Mouse (Mus musculus) layer of hippocampus, adult 2 months (tissue): ENCODE results near the gene Rundc3a. TPM values are rescaled to one million over a fixed set of nuclear protein-coding genes. Genes with fewer than 3 reads are reported as not detected.
A peak's percentile ranks its signal among the peaks of the same experiment; 100 is the strongest.

Experiments used
- DNase-seq, 2 experiments: peaks; one replicate each; pipeline ENCODE4 v3.0.0; 2022; ENCODE audit warnings: low spot score in 2 of 2
- H3K27ac ChIP-seq: fragments of 200-600 bp; 2 replicates; pipeline ENCODE4 v1.8.1; 2022
- H3K4me3 ChIP-seq: fragments of 200-600 bp; 2 replicates; pipeline ENCODE4 v1.8.1; 2022; ENCODE audit warnings: mild to moderate bottlenecking
- CTCF ChIP-seq: fragments of 200-600 bp; conservative IDR thresholded peaks from 2 replicates; pipeline ENCODE4 v1.8.1; 2022; ENCODE audit warnings: antibody characterized with exemption, mild to moderate bottlenecking, moderate library complexity
- total RNA-seq, 2 experiments: library from RNA; stranded (reverse); gene quantifications; 2 replicates each; pipeline ENCODE4 v1.2.3; 2021

Gene Rundc3a
- total RNA-seq, 2 experiments from 2014 or later: 482 to 488 TPM

GRCm38 (mm10) chr11:102400513-102401084, 7.4 kb downstream of the Rundc3a start:
- TF ChIP-seq CTCF: no peak

DNA sequence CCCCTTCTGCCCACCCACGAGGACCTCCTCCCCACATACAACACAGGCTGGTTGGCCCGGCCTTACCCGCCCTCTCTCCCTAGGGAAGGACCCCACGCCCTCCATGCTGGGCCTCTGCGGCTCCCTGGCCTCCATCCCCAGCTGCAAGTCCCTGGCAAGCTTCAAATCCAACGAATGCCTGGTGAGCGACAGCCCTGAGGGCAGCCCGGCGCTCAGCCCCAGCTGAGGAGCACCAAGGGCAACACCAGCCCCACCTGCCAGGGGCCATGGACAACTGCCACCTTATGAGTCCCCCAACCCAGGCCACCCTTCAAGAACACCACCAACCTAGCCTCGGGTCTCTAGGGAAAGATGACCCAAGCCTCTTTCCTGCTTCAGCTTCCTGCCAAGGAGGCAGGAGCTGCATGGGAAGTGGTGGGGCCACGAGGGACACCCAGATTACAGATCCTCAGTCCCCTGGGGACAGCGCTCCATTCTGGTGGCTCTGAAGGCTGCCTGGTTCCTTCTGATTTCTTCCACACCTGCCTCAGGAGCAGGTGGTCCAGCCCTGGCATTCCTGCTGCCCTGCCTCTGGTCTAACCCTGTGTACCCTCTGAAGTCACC, 8.8 kb downstream of the Rundc3a start:
- Histone ChIP-seq H3K27ac (no peak overlapping the region), H3K4me3 (no peak overlapping the region)
- no peak for DNase-seq
- TF ChIP-seq CTCF: no peak

More at GRCm38 (mm10) chr11:102400513-102401084, 7.4 kb downstream of the Rundc3a start:
- Histone ChIP-seq H3K27ac (no peak overlapping the region), H3K4me3 (no peak overlapping the region)
- DNase-seq: no peak

DNA sequence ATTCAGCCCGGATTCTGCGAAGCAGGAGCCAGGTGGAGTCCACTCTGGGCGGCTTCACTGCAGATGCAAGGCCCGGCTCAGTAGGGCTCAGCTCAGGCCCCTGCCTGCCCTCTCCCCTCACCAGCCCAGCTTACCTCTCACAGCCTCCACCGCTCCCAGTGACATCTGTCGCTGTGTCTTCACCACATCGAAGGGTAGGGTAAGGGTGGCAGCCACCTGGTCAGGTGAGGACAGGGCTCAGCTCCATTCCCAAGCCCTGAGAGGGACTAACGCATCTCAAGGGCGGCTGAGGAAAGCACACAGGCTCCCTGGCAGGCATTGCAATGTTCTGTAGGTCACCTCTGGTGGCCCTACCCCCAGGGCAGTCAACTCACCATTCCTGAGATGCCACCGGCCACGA, 10.5 kb downstream of the Rundc3a start:
- no peak for DNase-seq
- TF ChIP-seq CTCF: no peak
- no peak overlapping the region for H3K27ac ChIP-seq
- H3K4me3 ChIP-seq: no peak overlapping the region

DNA sequence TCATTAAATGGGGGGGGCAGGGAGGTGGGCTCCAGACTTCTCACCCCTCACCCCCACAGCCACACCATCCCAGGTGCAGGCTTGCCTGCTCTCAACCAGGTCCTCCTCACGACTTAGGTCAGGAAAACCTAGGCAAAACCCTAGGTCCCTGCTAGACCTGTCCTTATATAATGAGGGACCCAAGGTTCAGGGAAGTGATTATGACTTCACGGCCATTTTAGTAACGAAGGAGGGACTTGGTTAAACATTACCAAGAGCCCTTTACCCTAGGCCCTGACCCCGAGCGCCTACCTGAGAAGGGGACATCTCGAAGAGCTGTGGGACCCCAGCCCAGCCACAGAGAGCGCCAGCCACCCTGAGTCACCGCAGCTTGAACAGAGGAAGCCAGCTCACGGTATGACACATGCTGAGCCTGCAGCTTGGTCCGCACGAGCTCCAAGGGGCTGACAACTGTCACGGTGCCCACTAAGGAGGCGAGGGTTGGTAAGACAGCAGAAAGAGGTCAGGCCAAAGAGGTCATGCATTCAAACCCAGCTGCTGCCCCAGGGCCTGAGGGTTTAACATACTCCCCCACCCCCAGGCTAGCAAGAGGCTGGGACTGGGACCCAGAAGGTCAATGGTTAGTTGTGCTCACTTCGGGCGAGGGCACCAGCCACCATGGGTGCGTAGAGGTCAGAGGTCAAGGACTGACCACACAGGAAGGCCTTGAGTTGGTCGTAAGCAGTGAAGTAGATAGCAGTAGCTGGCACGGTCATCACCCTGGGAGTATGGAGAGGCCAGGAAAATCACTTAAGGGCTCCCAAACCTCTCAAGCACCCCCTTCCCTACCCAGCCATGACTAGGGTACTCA, 11.2 kb downstream of the Rundc3a start:
- TF ChIP-seq CTCF: no peak
- Histone ChIP-seq H3K27ac (peak overlapping the region; percentile 32; the same call in 1 of the 2 replicates), H3K4me3 (no peak overlapping the region)
- no peak for DNase-seq

DNA sequence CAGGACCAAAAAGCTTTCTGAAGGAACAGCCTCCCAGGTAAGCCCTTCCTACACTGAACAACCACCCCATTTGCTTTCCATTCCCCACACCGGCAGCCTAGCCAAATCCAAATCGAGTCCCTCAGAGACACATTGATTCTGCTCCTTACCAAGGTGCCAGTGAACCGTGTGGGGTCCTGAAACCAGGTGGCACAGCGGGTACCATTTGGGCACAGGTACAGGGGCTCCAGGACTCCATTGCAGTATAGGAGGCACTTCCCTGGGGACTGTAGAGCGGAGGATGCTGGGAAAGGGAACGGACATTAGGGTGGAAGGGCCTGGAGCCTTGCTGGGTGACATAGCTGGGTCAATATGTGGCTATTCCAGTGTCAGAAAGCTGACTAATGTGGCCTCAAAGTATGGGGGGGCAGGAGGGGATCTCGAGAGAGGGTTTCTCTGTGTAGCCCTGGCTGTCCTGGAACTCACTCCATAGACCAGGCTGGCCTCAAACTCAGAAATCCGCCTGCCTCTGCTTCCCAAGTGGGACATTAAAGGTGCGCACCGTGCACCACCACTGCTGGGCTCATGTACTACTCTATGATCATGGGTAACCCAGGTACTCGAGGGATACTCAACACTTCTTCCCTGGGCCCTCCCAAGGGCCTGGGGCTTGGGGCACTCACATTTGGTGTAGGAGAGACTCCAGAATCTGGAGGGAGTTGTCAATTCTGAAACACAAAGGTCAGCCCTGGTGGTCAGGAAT, 12.5 kb downstream of the Rundc3a start:
- no peak for TF ChIP-seq CTCF
- DNase-seq: no peak
- Histone ChIP-seq H3K27ac (peak overlapping the region; percentile 95; the same call in 1 of the 2 replicates), H3K4me3 (peak overlapping the region; percentile 58)

DNA sequence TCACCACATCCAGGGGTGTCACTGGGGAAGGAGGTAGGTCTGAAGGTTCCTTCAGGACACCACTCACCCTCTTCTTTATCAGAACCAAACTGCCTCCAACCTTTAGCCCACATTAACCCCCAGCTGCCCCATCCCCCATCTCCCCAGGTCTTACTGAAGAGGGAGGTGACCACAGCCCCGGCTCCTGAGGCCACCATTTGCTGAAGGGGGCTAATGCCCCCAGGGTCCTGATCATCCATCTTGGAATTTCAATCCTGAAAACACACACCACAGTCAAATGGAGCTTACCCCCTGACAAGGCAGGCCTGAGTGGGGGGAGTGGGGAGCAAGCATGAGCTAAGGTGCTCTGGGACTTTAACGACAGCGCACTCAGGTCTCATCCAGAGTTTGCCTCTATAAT, 13.2 kb downstream of the Rundc3a start:
- Histone ChIP-seq H3K27ac (peak overlapping the region; percentile 95), H3K4me3 (peak overlapping the region; percentile 58)
- no peak for DNase-seq
- no peak for TF ChIP-seq CTCF

DNA sequence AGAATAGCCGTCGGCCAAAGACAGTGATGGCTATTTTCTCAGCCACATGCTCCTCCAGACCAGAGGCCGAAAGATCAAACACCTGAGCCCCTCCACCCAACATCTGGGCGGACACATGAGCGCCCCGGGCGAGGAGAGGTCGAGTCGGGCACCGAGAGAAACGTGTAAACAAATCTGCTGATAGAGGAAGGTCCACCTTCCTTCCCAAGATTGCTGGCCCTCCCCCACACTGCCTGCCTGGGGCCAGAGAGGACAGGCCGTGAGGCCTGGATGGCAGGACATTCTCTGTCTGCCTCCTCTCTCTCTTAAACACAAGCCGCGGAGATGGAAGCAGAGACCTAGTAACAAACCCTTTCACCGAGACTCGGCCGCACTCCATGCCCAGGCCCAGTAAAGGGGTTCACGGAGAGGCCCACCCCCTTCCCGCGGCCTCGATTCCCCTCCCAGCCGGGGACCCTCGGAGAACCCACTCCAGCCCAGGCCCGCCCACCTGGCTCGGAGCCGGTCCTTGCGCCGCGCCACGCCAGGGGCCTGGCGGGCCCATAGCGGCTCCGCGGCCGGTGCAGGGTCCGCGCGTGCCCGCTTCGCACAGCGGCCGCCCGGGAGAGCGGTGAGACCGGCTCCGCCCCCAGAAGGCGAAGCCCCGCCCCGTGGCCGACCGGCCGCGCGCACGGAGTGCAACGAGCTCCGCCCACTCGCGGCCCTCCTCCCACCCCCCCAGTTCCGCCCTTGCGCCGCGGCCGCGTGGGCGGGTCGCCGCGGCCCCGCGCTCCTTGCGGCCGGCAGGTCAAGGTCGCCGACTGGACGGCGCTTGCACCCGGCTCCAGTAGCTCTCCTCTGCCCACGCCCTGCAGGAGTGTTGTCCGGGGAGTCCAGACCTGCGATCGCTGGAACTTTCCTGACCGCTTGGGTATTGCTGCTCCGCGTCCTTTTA, 14.0 kb downstream of the Rundc3a start:
- TF ChIP-seq CTCF: 0 out of 2 replicates have a peak, but pooled peaks have one; percentile 2
- peak overlapping the region; percentile 95 for H3K27ac ChIP-seq
- peak; percentile 86 to 89 for DNase-seq
- H3K4me3 ChIP-seq: peak overlapping the region; percentile 58

DNA sequence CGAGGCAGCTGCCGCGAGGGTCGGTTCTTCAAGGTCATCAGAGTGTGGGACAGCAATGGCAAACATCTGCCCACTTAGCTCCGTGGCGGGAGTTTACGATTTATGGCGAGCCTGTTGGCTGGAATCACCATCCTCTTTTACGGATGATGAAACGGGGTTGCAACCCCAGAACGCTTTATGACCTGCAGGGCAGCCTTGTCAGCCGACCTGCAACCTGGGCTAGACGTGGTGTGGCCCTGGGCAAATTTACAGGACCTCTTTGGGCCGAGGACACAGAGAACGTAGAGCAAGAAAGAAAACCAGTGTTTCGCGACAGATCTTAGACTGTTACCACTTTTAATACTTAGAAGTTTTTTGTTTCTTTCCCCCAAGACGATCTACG, 14.6 kb downstream of the Rundc3a start, which contains the start of gene Slc25a39:
Gene Slc25a39 (minus strand): TSS at position 113 of the 382 bp plus-strand sequence.
- H3K27ac ChIP-seq: peak within 1 kb of the TSS; percentile 95
- no peak for TF ChIP-seq CTCF
- DNase-seq: no peak
- peak within 1 kb of the TSS; percentile 58 for H3K4me3 ChIP-seq

- peak overlapping the region; percentile 58 for H3K4me3 ChIP-seq
- peak; percentile 95 to 98 for DNase-seq
- peak overlapping the region; percentile 95 for H3K27ac ChIP-seq
- no peak for TF ChIP-seq CTCF
Observed at GRCm38 (mm10) chr11:102408344-102408876, 15.2 kb downstream of the Rundc3a start.

DNA sequence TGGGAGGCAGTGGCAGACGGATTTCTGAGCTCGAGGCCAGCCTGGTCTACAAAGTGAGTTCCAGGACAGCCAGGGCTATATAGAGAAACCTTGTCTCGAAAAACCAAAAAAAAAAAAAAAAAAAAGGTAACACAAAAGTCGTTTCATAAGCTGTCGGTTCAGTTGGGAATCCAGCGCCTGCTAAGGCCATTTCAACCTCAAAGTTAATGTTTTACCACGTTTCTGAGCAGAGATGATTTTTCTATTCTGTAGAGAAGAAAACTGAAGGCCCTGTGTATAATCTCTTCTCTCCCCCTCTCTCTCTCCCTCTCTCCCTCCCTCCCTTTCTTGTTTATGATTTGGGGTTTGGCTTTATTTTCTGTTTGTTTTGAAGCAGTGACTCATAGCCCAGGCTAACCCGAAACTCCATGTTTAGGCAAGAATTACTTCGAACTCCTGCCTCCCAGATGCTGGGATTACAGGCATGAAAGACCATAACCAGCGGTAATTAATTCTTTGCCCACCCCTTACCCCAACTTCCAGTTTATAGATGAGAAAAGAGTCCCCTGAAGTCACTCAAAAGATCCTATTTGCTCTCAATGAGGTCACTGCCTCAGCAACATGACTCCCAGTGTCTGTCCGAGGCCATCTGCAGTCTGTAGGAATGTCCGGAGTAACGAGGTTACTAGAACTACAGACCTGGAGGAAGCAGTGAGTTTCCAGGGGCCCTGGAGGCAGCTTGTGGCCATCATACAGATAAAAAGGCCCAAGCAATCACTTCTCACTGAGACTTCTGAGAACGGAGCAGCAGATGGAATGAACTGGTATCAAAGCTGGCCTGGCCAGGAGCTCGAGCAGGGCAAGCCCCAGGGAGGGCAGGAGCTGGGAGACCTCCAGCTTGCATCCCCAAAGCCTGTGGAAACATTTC, 15.9 kb downstream of the Rundc3a start:
- no peak for TF ChIP-seq CTCF
- no peak for DNase-seq
- peak overlapping the region; percentile 75 for H3K27ac ChIP-seq

More for the DNA sequence above, 15.9 kb downstream of the Rundc3a start:
- H3K4me3 ChIP-seq: peak overlapping the region; percentile 58
